ENCODE assay signal across 9 mouse cellular contexts in the genomic region with DNA sequence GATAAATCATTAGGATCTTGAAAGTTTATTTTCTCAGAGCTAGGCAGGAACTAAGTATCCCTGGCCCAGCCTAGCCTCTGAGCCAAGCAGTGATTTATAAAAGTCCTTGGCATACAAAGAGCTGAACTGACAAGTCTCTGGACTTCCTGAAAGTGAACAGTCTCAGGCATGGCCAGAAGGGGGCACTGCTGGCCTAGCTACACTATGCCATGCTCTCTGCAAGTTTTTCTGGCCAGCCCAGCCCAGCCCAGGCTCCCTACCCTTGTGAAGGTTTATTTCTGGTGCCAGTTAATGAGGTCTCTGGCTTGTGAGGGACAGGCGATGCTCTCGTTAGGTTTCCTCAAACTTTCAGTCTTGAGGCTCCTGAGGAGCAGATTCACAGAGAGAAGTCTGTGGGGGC.
DNase-seq lines count a peak whose midpoint lies in the region; ATAC-seq and TF ChIP-seq lines count a peak whose summit lies in the region.
"Had no signal": no experiment of that assay in that cellular context is flagged by ENCODE, and none has a peak within 500 bp of the region (broad histone marks: within the 10 kb centered on the region; RNA-seq: fewer than 3 reads in every experiment).

No protein-coding gene starts in this region.

- no peak overlapping the region for H3K4me3 ChIP-seq in hindbrain, postnatal 0 days (ENCODE audit: low read length)
- H3K4me3 ChIP-seq: myocyte had no signal

- H3K4me1 ChIP-seq in hindbrain, postnatal 0 days (ENCODE audit: insufficient read depth, low read length) = peaks cover 24% of the 10 kb centered on the region

- no peak overlapping the region for H3K4me2 ChIP-seq in hindbrain, postnatal 0 days (ENCODE audit: low read depth, low read length)

- peak overlapping the region; percentile 20; the same call in 1 of the 2 replicates for H3K27ac ChIP-seq in hindbrain, postnatal 0 days

- WGBS in hindbrain, postnatal 0 days = 26% methylated on average over 2 of the region's 2 CpGs

- peak; percentile 93 for TF ChIP-seq CTCF in hindbrain, postnatal 0 days (IDR thresholded peaks at IDR 0.05; ENCODE audit: low read depth)

- peaks cover 11% of the 10 kb centered on the region; the same call in 1 of the 2 replicates for H3K36me3 ChIP-seq in hindbrain, postnatal 0 days (ENCODE audit: insufficient read depth, low read length)

- H3K27me3 ChIP-seq in hindbrain, postnatal 0 days (ENCODE audit: insufficient read depth, low read length) = no peaks in the 10 kb centered on the region

- no peaks in the 10 kb centered on the region for H3K9me3 ChIP-seq in hindbrain, postnatal 0 days (ENCODE audit: low read length)

- DNase-seq in cerebellum, postnatal 14 days = peak; percentile 93 to 95
- peak; percentile 90 to 91 for DNase-seq in gastrocnemius, adult 8-10 months (ENCODE audit: low spot score in 2 of 2)
- peak; percentile 93 for DNase-seq in hindbrain, postnatal 0 days (ENCODE audit: low spot score)
- peak; percentile 88 to 89 for DNase-seq in left cerebral cortex, adult 18-20 months (ENCODE audit: low spot score in 2 of 2)
- peak; percentile 85 for DNase-seq in right cerebral cortex, postnatal 4 days

- ATAC-seq in activated CD4-positive, CD25-positive, alpha-beta regulatory T cell, adult 4 months = peak; percentile 37
- ATAC-seq in hindbrain, postnatal 0 days = peak; percentile 68
- peak; percentile 67 for ATAC-seq in megakaryocyte progenitor cell, adult 5-6 weeks (replicated peaks; ENCODE audit: poor library complexity)
- no peak for ATAC-seq in inflammation-experienced regulatory T-cells, adult 6 months

- H3K9ac ChIP-seq in hindbrain, postnatal 0 days (replicated peaks; ENCODE audit: low read length) = no peak overlapping the region
